Mouse (Mus musculus): ENCODE data around the gene Gak.

DNA sequence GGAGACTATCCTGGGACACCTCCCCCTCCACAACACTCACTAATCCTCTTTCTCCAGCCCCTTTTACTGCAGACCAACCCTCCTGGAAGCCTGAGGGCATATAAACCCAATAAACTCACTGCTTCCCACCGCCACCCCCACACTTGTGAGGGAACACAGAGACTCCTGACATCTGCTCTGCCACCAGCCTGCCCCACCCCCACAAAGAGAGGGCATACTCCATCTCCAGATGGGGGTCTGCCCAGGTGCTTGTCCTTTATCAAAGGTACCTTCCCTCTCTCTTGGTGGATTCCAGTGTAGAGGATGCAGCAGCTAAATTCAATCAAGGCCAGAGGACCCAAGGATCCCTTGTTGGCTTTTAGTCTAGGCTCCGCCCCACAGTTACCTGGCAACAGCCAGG, 108.5 kb downstream of the Gak start:
- no peak for TF ChIP-seq CTCF (conservative IDR thresholded peaks at IDR 0.05 in 1 of 2, IDR thresholded peaks at IDR 0.05 in 1 of 2; ENCODE audit: low read depth in 2 of 2, low read length in 2 of 2)
- TF ChIP-seq TCF12 (IDR thresholded peaks at IDR 0.05; ENCODE audit: low read depth, low read length): no peak
- no peak for TF ChIP-seq POLR2A (IDR thresholded peaks at IDR 0.05; ENCODE audit: low read depth, low read length)
- TF ChIP-seq TBP (conservative IDR thresholded peaks at IDR 0.05; ENCODE audit: low read depth, low read length): no peak
- TF ChIP-seq EP300 (IDR thresholded peaks at IDR 0.05; ENCODE audit: low read length): no peak
- TF ChIP-seq HCFC1 (IDR thresholded peaks at IDR 0.05; ENCODE audit: low read depth, low read length): no peak
- no peak for TF ChIP-seq NELFE (IDR thresholded peaks at IDR 0.05; ENCODE audit: low read depth, low read length)
- no peak for TF ChIP-seq NRF1 (IDR thresholded peaks at IDR 0.05; ENCODE audit: low read depth, low read length)

All from CH12.LX (cell line).